Mouse (Mus musculus): ENCODE results near the gene Ttc13. TPM values are rescaled to one million over a fixed set of nuclear protein-coding genes. Genes with fewer than 3 reads are reported as not detected.
A peak's percentile ranks its signal among the peaks of the same experiment; 100 is the strongest.

The Ttc13 gene
- polyA plus RNA-seq, 1 experiment from 2014 or later = 39.6 TPM

DNA sequence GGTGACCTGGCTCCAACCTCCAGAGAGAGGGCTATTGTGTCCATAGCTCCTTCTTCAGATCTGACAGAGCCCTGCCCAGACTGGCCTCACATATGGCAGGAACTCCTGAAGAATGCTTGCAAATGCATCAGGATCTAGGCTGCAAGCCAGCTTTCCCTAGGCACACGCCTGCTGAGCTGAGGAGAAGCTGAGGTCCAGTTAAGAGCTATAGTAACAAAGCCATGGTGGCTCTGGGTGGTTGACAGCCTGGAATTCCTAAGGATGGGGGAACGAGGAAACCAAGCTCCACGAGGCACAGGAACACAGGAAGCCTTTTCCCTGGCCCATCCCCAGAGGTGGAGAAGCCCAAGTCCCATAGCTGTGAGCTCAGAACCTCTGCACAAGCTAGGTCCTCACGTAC, 69.2 kb downstream of the Ttc13 start:
- Histone ChIP-seq H3K9ac (peak overlapping the region; percentile 27; the same call in 1 of the 2 replicates), H3K4me3 (no peak overlapping the region), H3K27me3 (no peaks in the 10 kb centered on the region), H3K4me2 (no peak overlapping the region), H3K27ac (peak overlapping the region; percentile 72), H3K36me3 (peaks cover 26% of the 10 kb centered on the region), H3K4me1 (peaks cover 27% of the 10 kb centered on the region), H3K9me3 (no peaks in the 10 kb centered on the region)
- ATAC-seq (ENCODE audit: insufficient number of reproducible peaks, insufficient read depth, low FRiP score, low TSS enrichment, low read depth) = no peak
- 31% methylated on average over 4 of the region's 4 CpGs for WGBS

GRCm38 (mm10) chr8:124651776-124652175, 70.0 kb downstream of the Ttc13 start:
- no peak overlapping the region for H3K9ac ChIP-seq
- no peak overlapping the region for H3K4me3 ChIP-seq
- no peak overlapping the region for H3K27ac ChIP-seq
- H3K36me3 ChIP-seq = peaks cover 26% of the 10 kb centered on the region
- H3K4me2 ChIP-seq = no peak overlapping the region
- H3K27me3 ChIP-seq = no peaks in the 10 kb centered on the region
- no peak for ATAC-seq (ENCODE audit: insufficient number of reproducible peaks, insufficient read depth, low FRiP score, low TSS enrichment, low read depth)
- 80% methylated on average over 20 of the region's 20 CpGs for WGBS
- H3K9me3 ChIP-seq = no peaks in the 10 kb centered on the region
- H3K4me1 ChIP-seq = peaks cover 27% of the 10 kb centered on the region

GRCm38 (mm10) chr8:124648311-124648710, 73.5 kb downstream of the Ttc13 start:
- Histone ChIP-seq H3K9ac (no peak overlapping the region), H3K4me2 (no peak overlapping the region), H3K4me1 (peaks cover 35% of the 10 kb centered on the region), H3K27me3 (no peaks in the 10 kb centered on the region), H3K36me3 (peaks cover 22% of the 10 kb centered on the region), H3K27ac (no peak overlapping the region), H3K4me3 (no peak overlapping the region), H3K9me3 (no peaks in the 10 kb centered on the region)
- no peak for ATAC-seq (ENCODE audit: insufficient number of reproducible peaks, insufficient read depth, low FRiP score, low TSS enrichment, low read depth)

- Histone ChIP-seq H3K27me3 (no peaks in the 10 kb centered on the region), H3K36me3 (peaks cover 26% of the 10 kb centered on the region), H3K27ac (peak overlapping the region; percentile 88), H3K9ac (peak overlapping the region; percentile 44; the same call in 1 of the 2 replicates), H3K4me3 (no peak overlapping the region), H3K4me1 (peaks cover 27% of the 10 kb centered on the region), H3K4me2 (peak overlapping the region; percentile 33), H3K9me3 (no peaks in the 10 kb centered on the region)
- ATAC-seq (ENCODE audit: insufficient number of reproducible peaks, insufficient read depth, low FRiP score, low TSS enrichment, low read depth) = peak; percentile 40; the same call in 1 of the 2 replicates
- WGBS = 56% methylated on average over 18 of the region's 18 CpGs
Observed at GRCm38 (mm10) chr8:124643540-124644339, 78.0 kb downstream of the Ttc13 start.

GRCm38 (mm10) chr8:124641599-124641998, 80.2 kb downstream of the Ttc13 start:
- Histone ChIP-seq H3K9me3 (no peaks in the 10 kb centered on the region), H3K36me3 (peaks cover 46% of the 10 kb centered on the region), H3K4me3 (no peak overlapping the region), H3K27me3 (no peaks in the 10 kb centered on the region), H3K27ac (no peak overlapping the region), H3K9ac (no peak overlapping the region), H3K4me1 (peaks cover 23% of the 10 kb centered on the region), H3K4me2 (no peak overlapping the region)
- 96% methylated on average over 8 of the region's 8 CpGs for WGBS
- no peak for ATAC-seq (ENCODE audit: insufficient number of reproducible peaks, insufficient read depth, low FRiP score, low TSS enrichment, low read depth)

- Histone ChIP-seq H3K36me3 (peaks cover 38% of the 10 kb centered on the region), H3K9me3 (no peaks in the 10 kb centered on the region), H3K4me1 (peaks cover 17% of the 10 kb centered on the region), H3K27me3 (no peaks in the 10 kb centered on the region), H3K27ac (no peak overlapping the region), H3K4me2 (no peak overlapping the region), H3K9ac (no peak overlapping the region), H3K4me3 (no peak overlapping the region)
- 85% methylated on average over 8 of the region's 8 CpGs for WGBS
- no peak for ATAC-seq (ENCODE audit: insufficient number of reproducible peaks, insufficient read depth, low FRiP score, low TSS enrichment, low read depth)
Observed at GRCm38 (mm10) chr8:124635247-124635502, 86.6 kb downstream of the Ttc13 start.

GRCm38 (mm10) chr8:124634411-124635246, 87.2 kb downstream of the Ttc13 start:
- peaks cover 38% of the 10 kb centered on the region for H3K36me3 ChIP-seq
- no peaks in the 10 kb centered on the region for H3K9me3 ChIP-seq
- H3K4me3 ChIP-seq = no peak overlapping the region
- no peak for ATAC-seq (ENCODE audit: insufficient number of reproducible peaks, insufficient read depth, low FRiP score, low TSS enrichment, low read depth)
- peaks cover 17% of the 10 kb centered on the region for H3K4me1 ChIP-seq
- H3K27ac ChIP-seq = no peak overlapping the region
- no peak overlapping the region for H3K4me2 ChIP-seq
- WGBS = 82% methylated on average over 13 of the region's 13 CpGs
- no peaks in the 10 kb centered on the region for H3K27me3 ChIP-seq
- no peak overlapping the region for H3K9ac ChIP-seq

- H3K9me3 ChIP-seq = no peaks in the 10 kb centered on the region
- H3K27ac ChIP-seq = no peak overlapping the region
- no peak overlapping the region for H3K9ac ChIP-seq
- WGBS = 83% methylated on average over 14 of the region's 14 CpGs
- H3K36me3 ChIP-seq = peaks cover 25% of the 10 kb centered on the region
- ATAC-seq (ENCODE audit: insufficient number of reproducible peaks, insufficient read depth, low FRiP score, low TSS enrichment, low read depth) = no peak
- H3K4me2 ChIP-seq = no peak overlapping the region
- H3K4me1 ChIP-seq = peaks cover 17% of the 10 kb centered on the region
- no peaks in the 10 kb centered on the region for H3K27me3 ChIP-seq
- H3K4me3 ChIP-seq = no peak overlapping the region
Observed at GRCm38 (mm10) chr8:124633001-124633703, 88.6 kb downstream of the Ttc13 start.

- H3K9me3 ChIP-seq = no peaks in the 10 kb centered on the region
- WGBS = 36% methylated on average over 7 of the region's 7 CpGs
- H3K27me3 ChIP-seq = no peaks in the 10 kb centered on the region
- ATAC-seq (ENCODE audit: insufficient number of reproducible peaks, insufficient read depth, low FRiP score, low TSS enrichment, low read depth) = no peak
- H3K36me3 ChIP-seq = peaks cover 15% of the 10 kb centered on the region
- peaks cover 17% of the 10 kb centered on the region for H3K4me1 ChIP-seq
- H3K9ac ChIP-seq = no peak overlapping the region
- H3K4me3 ChIP-seq = no peak overlapping the region
- peak overlapping the region; percentile 22; the same call in 1 of the 2 replicates for H3K27ac ChIP-seq
- H3K4me2 ChIP-seq = no peak overlapping the region
Observed at GRCm38 (mm10) chr8:124631966-124632365, 89.8 kb downstream of the Ttc13 start.

GRCm38 (mm10) chr8:124630891-124631290, 90.9 kb downstream of the Ttc13 start:
- Histone ChIP-seq H3K36me3 (peaks cover 4% of the 10 kb centered on the region), H3K4me2 (no peak overlapping the region), H3K9ac (no peak overlapping the region), H3K27ac (no peak overlapping the region), H3K9me3 (no peaks in the 10 kb centered on the region), H3K27me3 (no peaks in the 10 kb centered on the region), H3K4me1 (peaks cover 17% of the 10 kb centered on the region), H3K4me3 (no peak overlapping the region)
- WGBS = 80% methylated on average over 4 of the region's 4 CpGs
- ATAC-seq (ENCODE audit: insufficient number of reproducible peaks, insufficient read depth, low FRiP score, low TSS enrichment, low read depth) = no peak

GRCm38 (mm10) chr8:124630489-124630888, 91.3 kb downstream of the Ttc13 start:
- no peak overlapping the region for H3K4me3 ChIP-seq
- H3K9me3 ChIP-seq = no peaks in the 10 kb centered on the region
- H3K36me3 ChIP-seq = peaks cover under 1% of the 10 kb centered on the region; the same call in 1 of the 2 replicates
- H3K4me2 ChIP-seq = no peak overlapping the region
- H3K4me1 ChIP-seq = peaks cover 17% of the 10 kb centered on the region
- WGBS = 77% methylated on average over 6 of the region's 6 CpGs
- H3K9ac ChIP-seq = no peak overlapping the region
- no peaks in the 10 kb centered on the region for H3K27me3 ChIP-seq
- ATAC-seq (ENCODE audit: insufficient number of reproducible peaks, insufficient read depth, low FRiP score, low TSS enrichment, low read depth) = no peak
- no peak overlapping the region for H3K27ac ChIP-seq
